Mouse (Mus musculus) naive thymus-derived CD4-positive, alpha-beta T cell, adult 2 months (primary cell): ENCODE results near the gene Ada.
"Not testable (repeated sequence)": the region's sequence is repeated elsewhere in the genome, so short reads cannot be mapped to it uniquely, and the experiment has no call there.

Experiments used
- DNase-seq: peaks from one replicate; pipeline ENCODE4 v3.0.0-alpha.2; 2011; ENCODE audit warnings: low read depth

Gene Ada

GRCm38 (mm10) chr2:163693716-163694314 is 56.2 kb downstream of the Ada start:
- no peak for DNase-seq

- DNase-seq, result no peak
Measured at GRCm38 (mm10) chr2:163692873-163693612, 57.0 kb downstream of the Ada start.

GRCm38 (mm10) chr2:163691846-163692605 is 58.0 kb downstream of the Ada start:
- no peak for DNase-seq

- DNase-seq, result no peak
Measured at GRCm38 (mm10) chr2:163690409-163691304, 59.4 kb downstream of the Ada start.

- no peak for DNase-seq
Measured at GRCm38 (mm10) chr2:163689771-163690170, 60.3 kb downstream of the Ada start.

- not testable (repeated sequence) for DNase-seq
Measured at GRCm38 (mm10) chr2:163688377-163688776, 61.7 kb downstream of the Ada start.

GRCm38 (mm10) chr2:163686886-163687285 is 63.2 kb downstream of the Ada start:
- no peak for DNase-seq

GRCm38 (mm10) chr2:163686233-163686632 is 63.8 kb downstream of the Ada start:
- no peak for DNase-seq

- no peak for DNase-seq
Measured at GRCm38 (mm10) chr2:163685761-163686200, 64.3 kb downstream of the Ada start.

GRCm38 (mm10) chr2:163685287-163685686 is 64.8 kb downstream of the Ada start:
- DNase-seq, result no peak

GRCm38 (mm10) chr2:163682344-163682743 is 67.7 kb downstream of the Ada start:
- no peak for DNase-seq

GRCm38 (mm10) chr2:163676745-163677144 is 73.3 kb downstream of the Ada start:
- no peak for DNase-seq
